Mouse (Mus musculus): ENCODE results near the gene Fbxw13. TPM values are rescaled to one million over a fixed set of nuclear protein-coding genes. Genes with fewer than 3 reads are reported as not detected.

Fbxw13 gene
- not detected for polyA plus RNA-seq (2014; fragmentation: Illumina TruSeq; extraction: RNeasy Lipid Tissue Mini Kit (QIAGEN cat#74804); ENCODE audit: low read depth, low replicate concordance)

DNA sequence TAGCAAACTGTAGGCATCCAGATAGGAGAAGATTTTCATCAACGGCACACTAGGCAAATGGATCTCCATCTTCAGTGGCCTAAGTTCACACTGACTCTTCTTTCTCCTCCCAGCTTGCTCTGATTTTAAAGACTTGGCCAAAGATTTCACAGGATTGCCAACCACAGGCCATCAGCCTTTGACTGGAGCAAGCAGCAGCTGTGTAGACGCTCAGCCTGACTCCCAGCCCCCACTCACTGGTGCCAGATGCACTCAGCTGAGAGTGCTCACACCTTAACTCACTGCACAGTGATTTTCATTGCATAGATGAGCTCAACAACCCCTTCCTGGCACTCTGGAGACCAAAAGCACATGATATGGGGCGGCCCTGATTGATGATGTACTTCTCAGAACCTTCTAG is at the start of gene Fbxw13:
Gene Fbxw13 (minus strand): TSS at position 101 of the 400 bp plus-strand sequence.

DNA sequence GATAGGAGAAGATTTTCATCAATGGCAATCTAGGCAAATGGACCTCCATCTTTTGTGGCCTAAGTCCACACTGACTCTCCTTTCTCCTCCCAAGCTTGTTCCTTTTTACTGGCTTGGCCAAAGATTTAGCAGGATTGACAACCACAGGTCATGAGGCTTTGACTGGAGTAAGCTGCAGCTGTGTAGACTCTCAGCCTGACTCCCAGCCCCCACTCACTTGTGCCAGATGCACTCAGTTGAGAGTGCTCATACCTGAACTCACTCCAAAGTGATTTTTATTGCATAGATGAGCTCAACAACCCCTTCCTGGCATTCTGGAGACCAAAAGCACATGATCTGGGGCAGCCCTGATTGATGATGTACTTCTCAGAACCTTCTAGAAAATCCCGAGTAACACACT is 38.9 kb upstream of the Fbxw13 start, which contains the start of gene Fbxw20:
Gene Fbxw20 (minus strand): TSS at position 101 of the 400 bp plus-strand sequence.

DNA sequence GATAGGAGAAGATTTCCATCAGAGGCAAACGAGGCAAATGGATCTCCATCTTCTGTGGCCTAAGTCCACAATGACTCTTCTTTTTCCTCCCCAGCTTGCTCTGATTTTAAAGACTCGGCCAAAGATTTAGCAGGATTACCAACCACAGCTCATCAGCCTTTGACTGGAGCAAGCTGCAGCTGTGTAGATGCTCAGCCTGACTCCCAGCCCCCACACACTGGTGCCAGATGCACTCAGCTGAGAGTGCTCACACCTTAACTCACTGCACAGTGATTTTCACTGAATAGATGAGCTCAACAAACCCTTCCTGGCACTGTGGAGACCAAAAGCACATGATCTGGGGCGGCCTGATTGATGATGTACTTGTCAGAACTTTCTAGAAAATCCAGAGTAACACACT is 33.8 kb downstream of the Fbxw13 start, which contains the start of gene Fbxw21:
Gene Fbxw21 (minus strand): TSS at position 101 of the 400 bp plus-strand sequence.

Other genes starting within 250 kb of the Fbxw13 start
- not detected for gene Col7a1, start 242.4 kb downstream of the Fbxw13 start, polyA plus RNA-seq (2014; fragmentation: Illumina TruSeq; extraction: RNeasy Lipid Tissue Mini Kit (QIAGEN cat#74804); ENCODE audit: low read depth, low replicate concordance)
- not detected for gene Ucn2, start 210.0 kb downstream of the Fbxw13 start, polyA plus RNA-seq (2014; fragmentation: Illumina TruSeq; extraction: RNeasy Lipid Tissue Mini Kit (QIAGEN cat#74804); ENCODE audit: low read depth, low replicate concordance)
- gene Pfkfb4, start 204.2 kb downstream of the Fbxw13 start, polyA plus RNA-seq (2014; fragmentation: Illumina TruSeq; extraction: RNeasy Lipid Tissue Mini Kit (QIAGEN cat#74804); ENCODE audit: low read depth, low replicate concordance): 0.12 TPM
- 22.6 TPM for gene Shisa5, start 157.4 kb downstream of the Fbxw13 start, polyA plus RNA-seq (2014; fragmentation: Illumina TruSeq; extraction: RNeasy Lipid Tissue Mini Kit (QIAGEN cat#74804); ENCODE audit: low read depth, low replicate concordance)
- gene Trex1, start 136.2 kb downstream of the Fbxw13 start, polyA plus RNA-seq (2014; fragmentation: Illumina TruSeq; extraction: RNeasy Lipid Tissue Mini Kit (QIAGEN cat#74804); ENCODE audit: low read depth, low replicate concordance): not detected
- gene Atrip, start 121.9 kb downstream of the Fbxw13 start, polyA plus RNA-seq (2014; fragmentation: Illumina TruSeq; extraction: RNeasy Lipid Tissue Mini Kit (QIAGEN cat#74804); ENCODE audit: low read depth, low replicate concordance): 5.9 TPM
- 2.2 TPM for gene Ccdc51, start 113.5 kb downstream of the Fbxw13 start, polyA plus RNA-seq (2014; fragmentation: Illumina TruSeq; extraction: RNeasy Lipid Tissue Mini Kit (QIAGEN cat#74804); ENCODE audit: low read depth, low replicate concordance)
- gene Tma7, start 113.4 kb downstream of the Fbxw13 start, polyA plus RNA-seq (2014; fragmentation: Illumina TruSeq; extraction: RNeasy Lipid Tissue Mini Kit (QIAGEN cat#74804); ENCODE audit: low read depth, low replicate concordance): 539 TPM
- gene Plxnb1, start 100.6 kb downstream of the Fbxw13 start, polyA plus RNA-seq (2014; fragmentation: Illumina TruSeq; extraction: RNeasy Lipid Tissue Mini Kit (QIAGEN cat#74804); ENCODE audit: low read depth, low replicate concordance): 1.0 TPM
- not detected for gene Fbxw21, start 33.9 kb downstream of the Fbxw13 start, polyA plus RNA-seq (2014; fragmentation: Illumina TruSeq; extraction: RNeasy Lipid Tissue Mini Kit (QIAGEN cat#74804); ENCODE audit: low read depth, low replicate concordance)
- not detected for gene Fbxw20, start 38.8 kb upstream of the Fbxw13 start, polyA plus RNA-seq (2014; fragmentation: Illumina TruSeq; extraction: RNeasy Lipid Tissue Mini Kit (QIAGEN cat#74804); ENCODE audit: low read depth, low replicate concordance)
- gene Fbxw14, start 91.7 kb upstream of the Fbxw13 start, polyA plus RNA-seq (2014; fragmentation: Illumina TruSeq; extraction: RNeasy Lipid Tissue Mini Kit (QIAGEN cat#74804); ENCODE audit: low read depth, low replicate concordance): not detected
- gene Fbxw28, start 143.7 kb upstream of the Fbxw13 start, polyA plus RNA-seq (2014; fragmentation: Illumina TruSeq; extraction: RNeasy Lipid Tissue Mini Kit (QIAGEN cat#74804); ENCODE audit: low read depth, low replicate concordance): not detected
- gene Fbxw22, start 208.3 kb upstream of the Fbxw13 start, polyA plus RNA-seq (2014; fragmentation: Illumina TruSeq; extraction: RNeasy Lipid Tissue Mini Kit (QIAGEN cat#74804); ENCODE audit: low read depth, low replicate concordance): not detected

Data from kidney, adult 10 weeks (tissue).